Mouse (Mus musculus): ENCODE data around the gene Rabl3. TPM values are rescaled to one million over a fixed set of nuclear protein-coding genes. Genes with fewer than 3 reads are reported as not detected.
A peak's percentile ranks its signal among the peaks of the same experiment; 100 is the strongest.

The Rabl3 gene
- polyA plus RNA-seq, 1 experiment from 2014 or later: 19.9 TPM

DNA sequence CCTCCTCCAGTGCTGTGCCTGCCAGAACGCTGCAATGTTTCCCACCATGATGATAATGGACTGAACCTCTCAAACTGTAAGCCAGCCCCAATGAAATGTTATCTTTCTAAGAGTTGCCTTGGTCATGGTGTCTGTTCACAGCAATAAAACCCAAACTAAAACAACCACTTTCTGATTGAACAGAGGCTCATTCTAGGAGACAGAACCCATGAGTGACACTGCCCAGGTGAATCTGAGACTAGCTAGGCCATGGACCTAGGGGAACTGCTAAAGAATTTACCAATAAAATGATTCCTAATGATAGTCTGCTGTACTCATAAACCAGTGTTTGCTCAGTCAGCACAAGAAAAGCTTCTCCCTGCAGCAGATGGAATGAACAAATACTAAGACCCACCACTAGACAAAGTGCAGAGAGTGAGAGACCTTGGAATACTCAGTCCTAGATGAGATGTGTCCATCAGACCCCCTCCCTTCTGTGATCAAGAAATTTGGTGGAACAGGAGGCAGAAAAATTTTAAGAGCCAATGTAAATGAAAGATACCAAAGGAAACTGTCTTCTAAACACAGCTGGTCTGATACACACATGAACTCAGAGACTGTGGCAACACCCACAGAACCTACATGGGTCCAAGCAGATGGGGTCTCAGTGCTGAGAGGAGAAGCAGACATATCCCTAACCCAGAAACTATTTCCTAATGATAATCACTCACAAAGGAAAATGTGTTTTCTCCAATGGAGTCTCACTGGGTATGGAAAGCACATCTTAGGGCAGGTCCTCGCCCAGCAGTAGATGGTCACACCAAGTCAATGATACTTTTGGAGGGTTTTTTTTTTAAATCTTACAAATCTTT lies 19.3 kb upstream of the Rabl3 start:
- ATAC-seq (replicated peaks): no peak
- Histone ChIP-seq H3K9ac (no peak overlapping the region), H3K27me3 (replicated peaks) (no peaks in the 10 kb centered on the region), H3K4me2 (no peak overlapping the region), H3K9me3 (no peaks in the 10 kb centered on the region), H3K36me3 (replicated peaks) (peaks cover 19% of the 10 kb centered on the region; the same call in 1 of the 2 replicates), H3K27ac (no peak overlapping the region), H3K4me3 (no peak overlapping the region), H3K4me1 (no peaks in the 10 kb centered on the region)
- WGBS: 96% methylated on average over 2 of the region's 2 CpGs

DNA sequence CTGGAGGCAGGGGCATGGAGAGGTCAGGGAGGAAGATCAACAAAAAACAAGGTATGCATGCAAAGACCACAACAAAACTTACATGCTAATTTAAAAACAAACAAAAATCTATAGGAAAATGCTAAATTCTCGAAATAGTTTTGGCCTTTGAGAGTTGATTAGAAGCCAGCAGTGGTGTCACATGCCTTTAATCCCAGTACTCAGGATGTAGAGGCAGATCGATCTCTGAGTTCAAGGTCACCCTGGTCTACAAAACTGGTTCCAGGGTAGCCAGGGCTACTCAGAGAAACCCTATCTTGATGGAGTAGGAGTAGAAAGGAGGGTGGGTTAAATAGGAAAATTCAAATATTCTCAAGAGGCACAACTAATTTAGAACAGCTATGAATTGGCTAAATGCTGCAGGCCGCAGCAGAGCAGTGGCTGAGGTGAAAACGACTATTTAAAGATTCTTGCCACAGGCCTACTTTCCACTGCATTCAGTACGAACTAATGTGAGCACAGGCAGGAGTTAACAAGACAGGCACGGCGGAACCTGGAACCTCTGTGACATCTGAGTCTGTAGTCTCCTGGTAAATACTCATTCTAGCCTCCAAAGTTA lies 17.5 kb upstream of the Rabl3 start:
- H3K27me3 ChIP-seq (replicated peaks): no peaks in the 10 kb centered on the region
- ATAC-seq (replicated peaks): no peak
- no peaks in the 10 kb centered on the region for H3K9me3 ChIP-seq
- no peak overlapping the region for H3K4me2 ChIP-seq
- H3K36me3 ChIP-seq (replicated peaks): peaks cover 19% of the 10 kb centered on the region; the same call in 1 of the 2 replicates
- H3K9ac ChIP-seq: no peak overlapping the region
- no peak overlapping the region for H3K27ac ChIP-seq
- H3K4me1 ChIP-seq: no peaks in the 10 kb centered on the region
- 90% methylated on average over 7 of the region's 7 CpGs for WGBS
- H3K4me3 ChIP-seq: no peak overlapping the region

DNA sequence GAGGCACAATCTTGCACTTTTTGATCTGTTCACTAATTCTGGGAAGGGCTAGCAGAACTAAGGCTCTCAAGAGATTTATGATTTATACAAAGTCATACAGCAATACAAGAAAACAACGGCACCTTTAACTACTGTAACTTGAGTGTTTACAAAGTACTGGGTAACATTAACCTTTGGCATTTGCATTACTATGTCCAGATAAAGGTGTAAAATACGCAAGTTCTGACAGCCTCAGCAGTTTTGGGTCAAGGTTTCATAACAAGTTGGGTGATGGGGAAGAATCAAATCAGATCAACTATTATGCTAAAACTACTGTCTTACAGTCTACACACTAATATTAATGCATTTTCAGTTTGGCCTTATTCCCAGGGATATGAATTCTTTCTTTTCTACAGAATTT lies 14.6 kb upstream of the Rabl3 start:
- WGBS: 94% methylated on average over 2 of the region's 2 CpGs
- H3K4me2 ChIP-seq: no peak overlapping the region

DNA sequence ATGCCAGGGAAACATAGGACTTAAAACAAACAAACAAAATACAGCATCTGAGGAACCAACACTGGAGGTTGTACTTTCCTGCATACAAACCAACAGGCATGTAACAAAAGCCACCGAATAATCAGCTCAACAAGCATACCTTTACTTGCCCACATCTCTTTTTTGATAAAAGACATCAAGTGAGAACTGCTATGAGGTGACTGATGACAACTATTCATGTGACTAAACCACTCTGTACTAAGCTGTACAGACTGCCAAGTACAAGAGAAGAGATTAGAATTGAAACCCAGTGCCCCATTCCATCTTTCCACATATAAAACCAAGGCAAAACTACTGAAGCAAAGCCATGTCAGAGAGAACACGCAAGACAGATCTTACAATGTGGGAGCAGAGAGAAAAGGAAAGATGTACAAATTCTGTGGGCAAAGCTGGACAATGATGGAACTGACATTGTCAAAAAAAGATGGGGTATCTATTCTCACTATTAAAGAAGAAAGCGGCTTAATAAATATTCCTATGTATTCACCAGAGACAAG lies 12.9 kb upstream of the Rabl3 start:
- H3K4me3 ChIP-seq: no peak overlapping the region
- no peak for ATAC-seq (replicated peaks)
- H3K27me3 ChIP-seq (replicated peaks): no peaks in the 10 kb centered on the region
- H3K4me2 ChIP-seq: no peak overlapping the region
- no peaks in the 10 kb centered on the region for H3K9me3 ChIP-seq
- WGBS: 92% methylated on average over 3 of the region's 3 CpGs
- H3K4me1 ChIP-seq: no peaks in the 10 kb centered on the region
- H3K9ac ChIP-seq: no peak overlapping the region
- H3K27ac ChIP-seq: no peak overlapping the region
- peaks cover 16% of the 10 kb centered on the region; the same call in 1 of the 2 replicates for H3K36me3 ChIP-seq (replicated peaks)

More for the DNA sequence above, 14.6 kb upstream of the Rabl3 start:
- H3K9ac ChIP-seq: no peak overlapping the region
- ATAC-seq (replicated peaks): no peak
- H3K9me3 ChIP-seq: no peaks in the 10 kb centered on the region
- H3K27me3 ChIP-seq (replicated peaks): no peaks in the 10 kb centered on the region
- no peak overlapping the region for H3K4me3 ChIP-seq
- H3K36me3 ChIP-seq (replicated peaks): peaks cover 19% of the 10 kb centered on the region; the same call in 1 of the 2 replicates
- no peak overlapping the region for H3K27ac ChIP-seq
- H3K4me1 ChIP-seq: no peaks in the 10 kb centered on the region

DNA sequence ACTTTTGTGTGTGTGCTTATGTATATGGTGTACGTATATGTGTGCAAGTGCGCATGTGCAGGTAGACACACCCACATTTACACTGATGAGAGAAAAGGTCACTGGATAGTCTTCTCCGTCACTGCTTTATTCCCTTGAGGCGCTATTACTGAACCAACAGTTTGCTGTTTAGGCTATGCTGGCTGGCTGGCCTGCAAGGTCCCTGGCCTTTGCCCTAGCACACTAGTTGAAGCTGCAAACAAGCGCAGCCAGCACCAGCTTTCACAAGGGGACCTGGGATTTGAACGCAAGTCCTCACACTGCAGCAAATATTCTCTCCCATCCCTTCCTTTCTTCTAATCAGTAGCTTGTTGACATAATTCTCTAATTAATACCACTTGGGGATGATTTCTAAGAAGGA lies 9.5 kb upstream of the Rabl3 start:
- Histone ChIP-seq H3K4me2 (no peak overlapping the region), H3K9ac (no peak overlapping the region), H3K36me3 (replicated peaks) (0 out of 2 replicates have a peak, but pooled peaks cover 1% of the 10 kb centered on the region), H3K27ac (no peak overlapping the region), H3K27me3 (replicated peaks) (no peaks in the 10 kb centered on the region), H3K4me1 (peaks cover 9% of the 10 kb centered on the region; the same call in 1 of the 2 replicates), H3K4me3 (no peak overlapping the region), H3K9me3 (no peaks in the 10 kb centered on the region)
- no peak for ATAC-seq (replicated peaks)
- WGBS: 87% methylated on average over 6 of the region's 6 CpGs

DNA sequence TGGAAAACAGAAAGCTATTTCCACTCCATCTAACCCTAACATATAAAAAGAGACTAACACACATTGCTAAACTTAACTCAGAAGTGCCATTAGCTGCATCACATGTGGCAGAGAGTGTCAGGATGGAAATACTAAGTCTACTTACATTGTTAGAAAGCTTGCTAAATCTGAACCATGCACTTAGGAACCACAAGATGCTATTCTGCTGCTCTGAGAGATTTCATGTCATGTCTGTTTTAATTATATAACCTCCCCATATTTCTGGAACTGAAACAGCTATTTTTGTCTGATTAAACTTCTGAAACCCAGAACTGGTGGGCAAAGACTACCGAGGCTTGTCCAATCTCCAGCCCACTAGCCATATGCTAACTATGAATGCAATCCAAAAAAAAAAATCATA lies 7.6 kb upstream of the Rabl3 start:
- H3K4me3 ChIP-seq: no peak overlapping the region
- no peaks in the 10 kb centered on the region for H3K27me3 ChIP-seq (replicated peaks)
- no peak overlapping the region for H3K4me2 ChIP-seq
- H3K9ac ChIP-seq: no peak overlapping the region
- 87% methylated on average over 1 of the region's 1 CpGs for WGBS
- ATAC-seq (replicated peaks): no peak
- peaks cover 3% of the 10 kb centered on the region; the same call in 1 of the 2 replicates for H3K36me3 ChIP-seq (replicated peaks)
- peaks cover 9% of the 10 kb centered on the region; the same call in 1 of the 2 replicates for H3K4me1 ChIP-seq
- no peaks in the 10 kb centered on the region for H3K9me3 ChIP-seq
- H3K27ac ChIP-seq: no peak overlapping the region

DNA sequence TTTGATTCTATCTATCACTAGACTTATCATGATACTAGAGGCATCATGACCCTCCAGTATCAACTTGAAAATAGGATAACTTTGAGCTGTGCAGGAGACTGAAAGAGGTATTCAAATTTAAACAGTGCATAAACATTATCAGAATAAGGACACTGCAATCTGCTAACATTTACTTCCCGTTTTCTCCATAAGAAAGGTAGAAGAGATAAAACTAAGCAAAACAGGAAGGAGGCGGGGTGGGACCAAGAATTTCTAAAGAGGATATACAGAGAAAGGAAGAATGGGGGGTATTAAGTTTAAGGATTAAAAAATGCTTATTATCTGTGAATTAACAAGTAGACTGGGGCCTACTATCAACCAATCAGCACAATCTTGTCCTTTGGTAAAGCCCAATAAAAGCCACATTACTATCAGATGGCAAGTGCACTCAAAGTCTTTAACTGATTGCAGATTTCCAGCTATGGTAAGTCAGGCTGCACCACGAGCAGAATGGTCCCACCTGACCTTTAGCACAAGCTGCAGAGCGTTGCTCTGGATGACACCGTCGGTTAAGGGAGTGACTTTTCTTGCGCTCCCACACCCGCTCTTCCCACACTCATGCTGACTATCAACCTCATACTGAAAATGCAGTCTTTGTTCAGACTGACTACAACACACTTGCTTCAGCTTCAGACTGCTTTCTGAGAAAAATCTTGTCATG lies 6.2 kb upstream of the Rabl3 start:
- Histone ChIP-seq H3K4me3 (no peak overlapping the region), H3K9ac (no peak overlapping the region), H3K27ac (no peak overlapping the region), H3K4me1 (peaks cover 21% of the 10 kb centered on the region), H3K27me3 (replicated peaks) (no peaks in the 10 kb centered on the region), H3K36me3 (replicated peaks) (peaks cover 3% of the 10 kb centered on the region; the same call in 1 of the 2 replicates), H3K9me3 (no peaks in the 10 kb centered on the region), H3K4me2 (no peak overlapping the region)
- ATAC-seq (replicated peaks): no peak
- 91% methylated on average over 8 of the region's 8 CpGs for WGBS

DNA sequence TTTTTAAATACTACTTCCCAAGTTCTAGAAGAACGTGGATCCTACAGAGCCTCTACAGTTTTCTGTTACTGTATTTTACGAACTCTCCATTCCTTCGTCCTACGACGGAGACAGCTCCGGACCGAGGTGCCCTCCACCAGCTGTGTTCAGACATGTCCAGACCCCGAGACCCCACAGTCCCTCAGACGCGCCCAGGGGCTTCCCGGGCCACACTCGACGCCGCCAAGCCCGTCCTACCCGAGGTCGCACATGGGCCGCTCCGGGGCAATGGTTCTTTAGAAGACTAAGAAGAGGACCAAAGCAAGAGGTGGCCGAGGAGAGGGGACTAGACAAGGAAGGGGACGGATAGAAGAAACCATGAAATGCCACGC lies 460 bp upstream of the Rabl3 start:
- H3K4me3 ChIP-seq: peak overlapping the region; percentile 72
- H3K27ac ChIP-seq: peak overlapping the region; percentile 96
- ATAC-seq (replicated peaks): peak; percentile 65
- WGBS: under 1% methylated on average over 22 of the region's 22 CpGs
- peak overlapping the region; percentile 60 for H3K4me2 ChIP-seq
- peak overlapping the region; percentile 80 for H3K9ac ChIP-seq
- H3K27me3 ChIP-seq (replicated peaks): no peaks in the 10 kb centered on the region
- no peaks in the 10 kb centered on the region for H3K9me3 ChIP-seq
- peaks cover 29% of the 10 kb centered on the region for H3K4me1 ChIP-seq
- peaks cover 3% of the 10 kb centered on the region; the same call in 1 of the 2 replicates for H3K36me3 ChIP-seq (replicated peaks)

DNA sequence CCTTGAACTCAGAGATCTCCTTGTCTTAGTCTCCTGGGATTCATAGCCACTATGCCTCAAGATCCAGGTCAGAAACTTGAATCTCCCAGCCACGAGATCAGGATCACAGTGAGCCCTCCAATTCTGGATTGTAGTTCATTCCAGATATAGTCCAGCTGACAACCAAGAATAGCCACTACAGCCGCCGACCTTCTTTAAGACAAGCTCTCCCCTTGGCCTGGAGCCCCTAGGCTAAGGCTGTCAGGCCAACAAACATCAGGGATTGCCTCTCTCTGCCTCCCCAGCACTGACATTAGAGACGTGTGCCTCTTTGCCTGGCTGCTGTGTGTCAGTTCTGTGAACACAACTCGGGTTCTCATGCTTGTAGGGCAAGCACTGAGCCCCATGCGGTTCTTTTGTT lies 1.1 kb downstream of the Rabl3 start:
- Histone ChIP-seq H3K4me1 (peaks cover 25% of the 10 kb centered on the region), H3K36me3 (replicated peaks) (no peaks in the 10 kb centered on the region), H3K9me3 (no peaks in the 10 kb centered on the region), H3K27me3 (replicated peaks) (no peaks in the 10 kb centered on the region), H3K4me2 (peak overlapping the region; percentile 69), H3K9ac (no peak overlapping the region), H3K27ac (no peak overlapping the region), H3K4me3 (no peak overlapping the region)
- no peak for ATAC-seq (replicated peaks)
- 85% methylated on average over 6 of the region's 6 CpGs for WGBS

DNA sequence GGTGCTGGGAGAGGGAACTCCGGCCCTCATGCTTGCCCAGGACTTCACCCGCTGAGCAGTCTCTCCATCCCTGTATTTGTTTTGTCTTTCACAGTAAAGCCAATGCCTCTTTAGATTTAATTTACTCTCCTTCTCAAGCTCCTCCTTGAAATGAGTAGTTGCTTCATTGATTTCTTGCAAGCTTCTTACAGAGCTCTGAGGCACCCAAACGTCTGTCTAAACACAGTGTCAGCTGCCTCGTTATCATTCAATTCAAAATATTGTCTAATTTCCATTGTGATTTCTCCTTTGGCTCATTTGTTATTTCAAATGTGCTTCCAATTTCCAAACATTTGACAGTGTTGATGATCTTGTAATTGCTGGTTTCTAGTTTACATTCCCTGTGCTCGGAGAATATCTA lies 6.6 kb downstream of the Rabl3 start:
- WGBS: 70% methylated on average over 5 of the region's 5 CpGs
- H3K4me2 ChIP-seq: no peak overlapping the region
- ATAC-seq (replicated peaks): no peak
- H3K9ac ChIP-seq: no peak overlapping the region
- H3K4me3 ChIP-seq: no peak overlapping the region
- no peak overlapping the region for H3K27ac ChIP-seq
- H3K9me3 ChIP-seq: no peaks in the 10 kb centered on the region
- no peaks in the 10 kb centered on the region for H3K36me3 ChIP-seq (replicated peaks)
- no peaks in the 10 kb centered on the region for H3K27me3 ChIP-seq (replicated peaks)
- no peaks in the 10 kb centered on the region for H3K4me1 ChIP-seq

DNA sequence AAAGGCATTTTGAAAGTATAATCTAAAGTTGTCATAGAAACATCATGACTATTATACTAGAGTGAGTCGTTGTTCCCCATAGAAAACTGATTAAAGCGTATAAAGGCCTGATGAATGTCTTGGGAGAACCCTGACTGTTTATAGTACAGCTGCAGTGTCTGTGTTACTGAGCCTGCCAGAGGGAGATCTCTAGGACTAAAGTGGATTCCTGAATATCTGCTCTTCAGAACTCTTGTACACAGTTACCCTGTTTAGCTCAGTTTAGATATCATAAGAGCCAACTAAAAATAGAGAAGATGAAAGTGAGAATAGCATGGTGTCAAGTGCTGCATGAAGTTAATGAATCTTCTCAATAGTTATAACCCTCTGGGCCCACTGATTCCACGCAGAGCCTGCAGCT lies 10.6 kb downstream of the Rabl3 start:
- Histone ChIP-seq H3K4me2 (no peak overlapping the region), H3K4me3 (no peak overlapping the region), H3K9me3 (no peaks in the 10 kb centered on the region), H3K36me3 (replicated peaks) (no peaks in the 10 kb centered on the region), H3K27ac (no peak overlapping the region), H3K9ac (no peak overlapping the region), H3K27me3 (replicated peaks) (no peaks in the 10 kb centered on the region), H3K4me1 (no peaks in the 10 kb centered on the region)
- WGBS: 39% methylated on average over 3 of the region's 3 CpGs
- no peak for ATAC-seq (replicated peaks)

DNA sequence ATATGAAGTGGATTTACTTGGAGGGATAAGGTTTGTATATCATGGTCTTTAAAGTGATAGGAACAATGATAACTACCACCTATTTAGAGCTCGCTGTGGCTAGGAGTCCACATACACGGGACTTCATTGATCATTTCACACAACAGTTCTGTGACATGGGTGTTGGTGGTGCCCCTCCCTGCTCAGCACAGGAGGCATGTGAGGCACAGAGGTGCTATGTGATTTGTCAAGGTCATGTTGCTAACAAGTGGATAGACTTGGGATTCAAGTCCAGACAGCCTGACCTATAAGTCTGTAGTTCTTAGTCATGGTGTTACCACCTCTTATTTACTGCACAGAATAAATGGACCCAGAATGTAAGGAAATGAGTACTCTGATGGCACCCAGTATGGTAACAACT lies 11.3 kb downstream of the Rabl3 start:
- no peak overlapping the region for H3K27ac ChIP-seq
- H3K9me3 ChIP-seq: no peaks in the 10 kb centered on the region
- H3K36me3 ChIP-seq (replicated peaks): no peaks in the 10 kb centered on the region
- no peak for ATAC-seq (replicated peaks)
- no peak overlapping the region for H3K9ac ChIP-seq
- no peaks in the 10 kb centered on the region for H3K27me3 ChIP-seq (replicated peaks)
- WGBS: 93% methylated on average over 2 of the region's 2 CpGs
- H3K4me3 ChIP-seq: no peak overlapping the region
- H3K4me2 ChIP-seq: no peak overlapping the region
- no peaks in the 10 kb centered on the region for H3K4me1 ChIP-seq
